Mouse (Mus musculus) layer of hippocampus, adult 11-12 months (tissue): ENCODE data around the gene D330020A13Rik.

Source experiments
- DNase-seq: peaks from one replicate; pipeline ENCODE4 v3.0.0; 2022; ENCODE audit warnings: low spot score

The D330020A13Rik gene

GRCm38 (mm10) chr6:120301137-120301536, 7.0 kb downstream of the D330020A13Rik start:
- peak; percentile 55 for DNase-seq

GRCm38 (mm10) chr6:120302755-120303316, 8.7 kb downstream of the D330020A13Rik start:
- DNase-seq, result peak; percentile 11

- no peak for DNase-seq
Observed at GRCm38 (mm10) chr6:120306859-120307594, 12.9 kb downstream of the D330020A13Rik start.

GRCm38 (mm10) chr6:120309338-120309737, 15.2 kb downstream of the D330020A13Rik start:
- no peak for DNase-seq

GRCm38 (mm10) chr6:120309787-120310186, 15.6 kb downstream of the D330020A13Rik start:
- DNase-seq, result no peak

GRCm38 (mm10) chr6:120312443-120312842, 18.3 kb downstream of the D330020A13Rik start:
- DNase-seq, result no peak

- no peak for DNase-seq
Observed at GRCm38 (mm10) chr6:120318303-120318940, 24.3 kb downstream of the D330020A13Rik start.

- no peak for DNase-seq
Observed at GRCm38 (mm10) chr6:120319129-120319528, 25.0 kb downstream of the D330020A13Rik start.

GRCm38 (mm10) chr6:120320369-120320768, 26.2 kb downstream of the D330020A13Rik start:
- DNase-seq, result no peak

- peak; percentile 69 for DNase-seq
Observed at GRCm38 (mm10) chr6:120324295-120324927, 30.2 kb downstream of the D330020A13Rik start.

- no peak for DNase-seq
Observed at GRCm38 (mm10) chr6:120332351-120332750, 38.2 kb downstream of the D330020A13Rik start.

GRCm38 (mm10) chr6:120343992-120344391, 49.8 kb downstream of the D330020A13Rik start:
- no peak for DNase-seq
